Mouse (Mus musculus): ENCODE measurements around the gene Wdr61.

Gene Wdr61

GRCm38 (mm10) chr9:54673887-54674286 lies 60.4 kb downstream of the Wdr61 start:
- no peak for DNase-seq

GRCm38 (mm10) chr9:54671962-54672361 lies 62.4 kb downstream of the Wdr61 start:
- DNase-seq, result no peak

- DNase-seq, result no peak
These were observed 65.9 kb downstream of the Wdr61 start for GRCm38 (mm10) chr9:54668455-54668854.

GRCm38 (mm10) chr9:54666116-54666515 lies 68.2 kb downstream of the Wdr61 start:
- DNase-seq, result no peak
